Mouse (Mus musculus) right cerebral cortex, postnatal 4 days (tissue): ENCODE data around the gene Hoxc12.
A peak's percentile ranks its signal among the peaks of the same experiment; 100 is the strongest.

Experiments used
- DNase-seq: peaks from one replicate; pipeline ENCODE4 v3.0.0-alpha.2; 2022

Gene Hoxc12

GRCm38 (mm10) chr15:102965892-102966775, 29.6 kb downstream of the Hoxc12 start:
- DNase-seq, result peak; percentile 69

DNA sequence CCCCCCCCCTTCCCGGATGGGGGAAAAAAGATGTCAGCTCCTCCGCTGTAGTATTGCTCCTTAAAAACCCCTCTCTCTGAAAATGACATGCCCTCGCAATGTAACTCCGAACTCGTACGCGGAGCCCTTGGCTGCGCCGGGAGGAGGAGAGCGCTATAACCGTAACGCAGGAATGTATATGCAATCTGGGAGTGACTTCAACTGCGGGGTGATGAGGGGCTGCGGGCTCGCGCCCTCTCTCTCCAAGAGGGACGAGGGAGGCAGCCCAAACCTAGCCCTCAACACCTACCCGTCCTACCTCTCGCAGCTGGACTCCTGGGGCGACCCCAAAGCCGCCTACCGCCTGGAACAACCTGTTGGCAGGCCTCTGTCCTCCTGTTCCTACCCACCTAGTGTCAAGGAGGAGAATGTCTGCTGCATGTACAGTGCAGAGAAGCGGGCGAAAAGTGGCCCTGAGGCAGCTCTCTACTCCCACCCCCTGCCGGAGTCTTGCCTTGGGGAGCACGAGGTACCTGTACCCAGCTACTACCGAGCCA, 30.3 kb downstream of the Hoxc12 start, which contains the start of gene Hoxc10:
Gene Hoxc10, plus strand, starts transcription at position 21 of the 536 bp plus-strand sequence.
- DNase-seq, result no peak

DNA sequence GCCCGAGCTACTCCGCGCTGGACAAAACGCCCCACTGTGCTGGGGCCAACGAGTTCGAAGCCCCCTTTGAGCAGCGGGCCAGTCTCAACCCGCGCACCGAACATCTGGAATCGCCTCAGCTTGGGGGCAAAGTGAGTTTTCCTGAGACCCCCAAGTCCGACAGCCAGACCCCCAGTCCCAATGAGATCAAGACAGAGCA, 30.7 kb downstream of the Hoxc12 start, which contains the start of gene Hoxc5:
Gene Hoxc5, plus strand, starts transcription at position 132 of the 199 bp plus-strand sequence.
- no peak for DNase-seq

DNA sequence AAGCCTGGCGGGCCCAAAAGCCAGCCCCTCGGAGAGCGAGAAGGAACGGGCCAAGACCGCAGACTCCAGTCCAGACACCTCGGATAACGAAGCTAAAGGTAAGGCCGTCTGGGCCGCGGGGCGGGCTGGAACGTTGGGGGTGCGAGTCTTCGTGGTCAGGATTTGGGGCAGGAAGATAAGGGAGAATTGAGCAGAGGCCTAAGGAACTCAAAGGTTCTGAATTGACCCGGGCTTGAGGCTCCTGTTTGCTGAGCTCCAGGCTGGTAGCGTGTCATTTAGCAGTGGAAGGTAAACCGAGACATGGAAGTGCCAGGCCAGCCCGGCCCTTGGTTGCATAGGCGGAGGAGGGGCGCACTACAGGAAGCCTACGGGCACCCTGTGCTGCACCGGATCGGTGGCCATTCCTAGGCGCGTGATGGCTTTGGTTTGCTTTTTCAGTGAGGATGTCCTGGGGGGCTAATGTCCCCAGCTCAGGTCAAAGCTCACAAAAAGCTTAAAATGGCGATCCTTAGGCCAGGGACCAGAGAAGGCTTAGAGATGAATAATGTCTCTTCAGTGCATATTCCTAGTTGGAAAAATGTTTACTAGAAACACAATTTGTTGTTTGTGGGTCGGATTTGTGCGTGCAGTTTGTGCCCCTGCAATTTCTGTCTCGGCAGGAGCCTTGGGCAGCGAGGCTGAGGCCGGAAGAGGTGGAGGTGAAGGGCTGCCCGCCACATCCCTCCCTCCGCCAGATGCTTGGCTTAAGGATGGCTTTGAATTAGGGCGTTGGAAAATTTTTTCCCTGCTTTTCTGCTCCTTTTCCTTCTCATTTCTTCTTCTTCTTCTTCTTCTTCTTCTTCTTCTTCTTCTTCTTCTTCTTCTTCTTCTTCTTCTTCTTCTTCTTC, 31.2 kb downstream of the Hoxc12 start:
- no peak for DNase-seq

- DNase-seq, result no peak
These were observed 32.7 kb downstream of the Hoxc12 start for GRCm38 (mm10) chr15:102969296-102969695.

DNA sequence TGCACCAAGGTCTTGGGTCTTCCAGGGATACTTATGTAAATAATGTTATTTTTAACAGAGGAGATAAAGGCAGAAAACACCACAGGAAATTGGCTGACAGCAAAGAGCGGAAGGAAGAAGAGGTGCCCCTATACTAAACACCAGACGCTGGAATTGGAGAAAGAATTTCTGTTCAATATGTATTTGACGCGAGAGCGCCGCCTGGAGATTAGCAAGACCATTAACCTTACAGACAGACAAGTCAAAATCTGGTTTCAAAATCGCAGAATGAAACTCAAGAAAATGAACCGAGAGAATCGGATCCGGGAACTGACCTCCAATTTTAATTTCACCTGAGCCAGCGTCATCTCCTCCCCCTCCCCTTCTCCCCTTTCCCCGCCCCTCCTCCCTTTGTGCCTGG, 34.2 kb downstream of the Hoxc12 start:
- DNase-seq, result no peak

DNA sequence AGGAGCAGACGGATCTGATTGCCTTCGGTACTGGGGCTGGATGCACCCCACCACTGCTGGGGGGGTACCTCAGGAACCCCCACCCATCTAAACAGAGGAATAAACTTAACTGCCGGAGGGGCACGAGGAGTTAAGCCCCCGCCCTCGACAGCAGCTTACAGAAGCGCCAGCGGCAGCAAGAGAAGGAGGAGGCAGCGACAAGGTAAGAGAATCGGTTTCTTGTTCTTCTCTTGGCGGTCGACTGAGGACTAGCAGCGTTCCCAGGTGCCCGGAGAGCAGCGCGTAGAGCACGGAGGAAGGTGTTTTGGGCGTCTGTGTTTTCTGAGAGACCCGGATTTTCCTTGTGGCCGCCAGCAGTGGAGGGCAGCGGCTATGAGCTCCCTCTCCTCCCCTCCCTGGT, 35.7 kb downstream of the Hoxc12 start:
- no peak for DNase-seq

DNA sequence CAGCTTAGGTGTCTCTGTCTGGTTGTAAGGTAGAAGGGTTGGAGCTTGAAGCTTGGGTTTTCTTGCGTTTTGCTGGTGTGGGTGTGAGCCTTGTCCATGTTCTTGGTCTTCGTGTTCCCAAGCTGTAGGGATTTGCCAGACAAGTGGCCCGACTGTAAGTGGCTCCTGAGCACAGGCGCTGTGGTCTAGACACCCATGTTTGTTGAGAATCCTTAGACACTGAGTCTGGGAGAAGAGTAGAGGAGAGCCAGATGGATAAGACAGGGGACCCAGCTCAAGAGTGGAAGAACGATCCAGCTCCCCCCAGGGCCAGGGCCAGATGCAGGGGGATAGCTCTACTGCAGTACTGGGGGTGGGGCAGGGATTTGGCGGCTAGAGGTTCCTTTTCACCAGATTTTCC, 36.2 kb downstream of the Hoxc12 start:
- no peak for DNase-seq

DNA sequence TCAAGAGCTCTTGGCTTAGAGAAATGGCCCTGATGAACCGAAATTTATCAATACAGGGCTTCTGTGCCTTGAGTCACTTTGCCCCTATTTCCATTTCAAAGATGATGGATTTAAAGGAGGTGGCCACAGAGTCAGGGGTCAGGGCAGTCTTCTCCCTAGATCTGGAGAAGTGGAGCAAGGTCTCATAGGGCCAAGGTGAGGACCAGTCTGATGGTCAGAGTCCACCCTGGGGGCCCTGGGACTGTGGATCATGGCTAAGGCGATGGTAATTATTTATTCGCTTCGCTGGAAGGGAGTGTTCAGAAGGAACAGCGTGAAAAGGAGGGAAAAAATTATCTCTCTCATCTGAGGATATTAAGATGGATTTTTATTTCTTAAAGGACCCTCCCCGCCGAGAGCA, 38.5 kb downstream of the Hoxc12 start:
- DNase-seq, result no peak

GRCm38 (mm10) chr15:102975688-102976111, 39.1 kb downstream of the Hoxc12 start:
- DNase-seq, result no peak

DNA sequence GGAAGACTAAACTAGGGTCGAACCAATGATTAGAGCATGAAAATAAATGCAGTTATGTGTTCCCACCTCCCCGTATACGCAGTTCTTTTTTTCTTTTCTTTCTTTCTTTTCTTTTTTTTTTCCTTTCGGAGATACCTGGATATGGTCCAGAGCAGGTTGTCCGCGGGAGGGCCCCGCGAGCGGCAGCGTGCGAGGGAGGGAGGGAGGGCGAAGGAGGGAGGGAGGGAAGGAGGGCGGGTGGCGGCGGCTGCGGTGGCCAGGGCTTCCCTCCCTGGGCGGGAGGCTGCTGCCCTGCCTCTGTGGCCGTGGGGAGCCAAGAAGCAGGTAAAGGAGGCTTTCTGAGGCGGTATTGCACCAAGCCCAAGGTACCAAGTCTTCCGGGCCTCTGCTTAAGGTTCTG, 39.6 kb downstream of the Hoxc12 start, which contains the start of gene Hoxc9:
Gene Hoxc9, plus strand, starts transcription at position 269 of the 400 bp plus-strand sequence.
- DNase-seq, result no peak

DNA sequence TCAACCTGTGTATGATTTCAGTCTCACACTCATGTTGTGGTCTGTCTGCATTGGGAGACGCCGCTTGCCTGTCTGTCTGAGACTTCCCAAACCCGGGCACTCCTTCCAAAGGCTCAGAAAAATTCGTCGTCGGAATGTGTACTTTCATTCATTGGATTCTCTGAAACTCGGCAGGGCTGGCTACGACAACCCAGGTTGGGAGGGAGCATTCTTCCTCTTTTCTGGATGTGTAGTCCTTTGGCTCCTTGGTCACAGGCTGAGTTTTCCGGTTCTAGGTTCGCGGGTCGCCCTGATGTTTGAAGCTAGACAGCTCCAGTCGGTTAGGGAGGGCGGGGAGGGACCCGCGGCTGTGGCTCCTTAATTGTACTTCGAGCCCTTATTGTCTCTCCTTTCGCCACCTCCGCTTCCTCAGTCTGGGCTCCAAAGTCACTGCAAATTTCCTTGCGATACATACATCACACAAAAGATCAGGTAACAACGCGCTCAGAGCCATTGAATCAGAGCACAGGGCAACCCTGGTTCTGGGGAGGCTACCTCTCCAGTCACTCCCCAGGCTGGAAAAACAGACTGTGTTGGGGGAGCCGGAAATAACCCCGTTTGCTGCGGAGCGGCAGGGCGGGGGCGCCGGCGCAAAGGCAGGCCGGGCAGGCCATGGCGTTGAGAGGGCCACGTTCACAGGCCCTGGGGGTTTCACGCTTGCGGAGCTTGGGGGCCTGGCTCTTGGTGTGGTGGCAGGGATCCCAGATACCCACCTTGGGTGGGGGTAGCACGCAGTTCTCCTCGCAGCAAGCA, 40.3 kb downstream of the Hoxc12 start:
- DNase-seq, result no peak

- no peak for DNase-seq
These were observed 40.9 kb downstream of the Hoxc12 start for GRCm38 (mm10) chr15:102977423-102977974.

- DNase-seq, result no peak
These were observed 42.3 kb downstream of the Hoxc12 start for GRCm38 (mm10) chr15:102978615-102979515.

DNA sequence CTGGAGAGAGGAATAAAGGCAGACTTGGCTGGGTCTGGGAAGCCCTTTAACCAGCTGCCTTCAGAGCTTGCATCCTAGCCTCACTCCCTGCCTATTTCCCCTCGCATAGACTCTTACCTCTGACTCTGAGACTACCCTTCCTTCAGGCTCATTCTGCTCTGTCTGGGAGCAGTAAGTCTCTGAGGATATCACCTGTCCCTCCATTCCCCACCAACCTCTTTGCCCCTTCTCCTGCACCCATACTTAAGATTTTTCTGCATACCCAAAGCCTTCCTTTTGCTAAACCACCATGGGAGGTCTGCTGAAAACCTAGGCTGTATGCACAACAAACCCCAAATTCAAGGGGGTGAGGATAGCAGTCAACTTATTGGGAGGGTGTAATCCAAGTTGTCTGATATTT, 43.4 kb downstream of the Hoxc12 start:
- no peak for DNase-seq

- DNase-seq, result no peak
These were observed 43.8 kb downstream of the Hoxc12 start for GRCm38 (mm10) chr15:102980352-102980751.

GRCm38 (mm10) chr15:102980912-102981311, 44.4 kb downstream of the Hoxc12 start:
- no peak for DNase-seq

GRCm38 (mm10) chr15:102981379-102982288, 45.1 kb downstream of the Hoxc12 start:
- DNase-seq, result no peak

DNA sequence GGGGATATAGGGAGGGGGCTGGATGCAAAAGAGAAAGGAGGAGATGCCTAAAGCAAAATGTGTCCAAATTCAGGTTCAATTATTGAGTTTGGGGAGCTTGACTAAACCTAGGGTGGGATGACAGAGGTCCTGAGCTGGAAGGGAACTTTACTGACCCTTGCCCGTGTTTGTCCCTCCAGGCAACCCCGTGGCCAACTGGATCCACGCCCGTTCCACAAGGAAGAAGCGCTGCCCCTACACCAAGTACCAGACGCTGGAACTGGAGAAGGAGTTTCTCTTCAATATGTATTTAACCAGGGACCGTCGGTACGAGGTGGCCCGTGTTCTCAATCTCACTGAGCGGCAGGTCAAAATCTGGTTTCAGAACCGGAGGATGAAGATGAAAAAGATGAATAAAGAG, 47.2 kb downstream of the Hoxc12 start:
- no peak for DNase-seq

GRCm38 (mm10) chr15:102984521-102984920, 48.0 kb downstream of the Hoxc12 start:
- no peak for DNase-seq
